Mouse (Mus musculus) T-cell, adult 2 months (primary cell): ENCODE measurements around the gene Dolpp1.
"Not testable (repeated sequence)": the region's sequence is repeated elsewhere in the genome, so short reads cannot be mapped to it uniquely, and the experiment has no call there.

Experiments used
- DNase-seq: peaks from one replicate; pipeline ENCODE4 v3.0.0; 2022; ENCODE audit warnings: low spot score

Gene Dolpp1

GRCm38 (mm10) chr2:30409454-30410176 is 17.6 kb downstream of the Dolpp1 start:
- no peak for DNase-seq

DNA sequence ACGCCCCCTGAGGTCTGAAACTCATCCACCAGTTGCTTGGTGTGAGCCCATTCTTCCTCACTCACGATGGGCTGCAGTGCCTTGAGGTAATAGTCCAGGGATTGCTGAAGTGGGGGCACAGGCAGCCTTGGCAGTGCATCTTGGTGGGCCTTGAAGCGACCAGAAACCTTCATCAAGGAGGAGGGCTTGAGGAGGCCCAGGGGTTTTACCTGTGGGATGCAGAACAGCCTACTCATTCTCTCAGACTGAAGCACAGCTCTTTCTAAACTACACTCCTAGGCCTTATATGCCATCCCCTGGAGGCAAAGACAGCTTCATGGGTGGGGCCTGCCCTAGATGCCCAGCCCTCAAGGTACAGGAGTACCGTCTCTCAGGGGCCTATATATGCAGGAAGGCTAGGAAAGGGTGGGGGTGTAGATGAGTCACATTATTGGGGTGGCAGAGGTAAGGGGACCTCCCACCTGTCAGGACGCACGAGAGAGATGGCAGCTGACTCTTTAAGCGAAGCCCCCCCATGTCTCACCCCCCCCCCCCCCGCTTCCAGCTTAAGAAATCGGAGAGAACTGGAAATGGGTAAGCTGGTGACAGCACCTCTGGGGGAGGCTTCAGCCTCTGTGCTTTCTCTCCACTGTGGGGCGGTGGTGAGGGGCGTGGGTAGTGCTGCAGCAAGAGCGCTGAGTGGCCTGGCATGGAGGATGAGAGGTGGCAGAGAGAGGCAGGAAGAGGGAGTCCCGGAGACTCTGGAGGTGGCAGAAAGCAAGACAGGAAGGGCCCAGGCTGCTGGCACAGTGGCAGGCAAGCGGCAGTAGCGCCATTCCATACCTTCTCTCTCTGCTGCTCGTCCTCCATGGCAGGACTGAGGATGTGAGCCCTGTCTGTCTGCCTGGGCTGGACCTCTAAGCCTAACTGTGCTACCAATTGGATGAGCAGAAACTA is 21.3 kb downstream of the Dolpp1 start:
- no peak for DNase-seq

GRCm38 (mm10) chr2:30414101-30414500 is 22.0 kb downstream of the Dolpp1 start:
- DNase-seq, result no peak

- no peak for DNase-seq
Measured at GRCm38 (mm10) chr2:30414681-30415080, 22.6 kb downstream of the Dolpp1 start.

GRCm38 (mm10) chr2:30415157-30415935 is 23.3 kb downstream of the Dolpp1 start, which contains the start of gene Crat:
Gene Crat, minus strand, starts transcription at chr2:30415813.
- no peak for DNase-seq

DNA sequence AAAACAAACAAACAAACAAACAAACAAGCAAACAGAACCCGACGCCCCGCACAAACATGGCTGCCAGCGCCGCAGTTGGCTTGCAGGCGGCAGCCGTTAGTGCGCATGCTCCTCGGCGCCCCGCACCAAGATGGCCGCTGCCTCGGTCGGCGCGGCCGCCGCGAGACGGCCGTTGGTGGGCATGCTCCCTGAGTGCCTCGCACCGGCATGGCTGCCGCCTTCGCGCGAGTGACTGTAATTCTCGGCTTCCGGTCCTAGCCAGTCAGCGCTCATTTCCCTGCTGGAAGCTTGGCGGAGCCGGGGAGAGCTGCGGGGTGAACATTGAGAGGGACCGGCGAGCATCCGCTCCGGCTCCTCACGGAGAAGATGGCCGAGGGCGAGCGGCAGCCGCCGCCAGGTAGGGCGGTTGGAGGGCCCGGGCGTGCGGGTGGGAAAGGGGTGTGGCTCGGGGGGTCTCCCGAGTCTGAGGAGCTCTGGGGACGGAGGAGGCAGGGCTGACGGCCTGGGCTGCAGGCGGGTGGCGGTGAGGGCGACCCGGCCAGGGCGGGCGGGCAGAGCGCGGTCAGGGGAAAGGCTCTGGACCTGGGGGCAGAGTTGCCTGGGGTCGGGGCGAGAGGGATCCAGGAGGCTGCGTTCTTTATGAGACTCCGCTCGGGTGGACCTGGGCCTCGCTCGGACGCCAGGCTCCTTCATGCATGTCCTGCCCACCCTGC is 24.0 kb downstream of the Dolpp1 start, which contains the start of gene Ptpa:
Gene Ptpa (plus strand): TSS at position 104 of the 713 bp plus-strand sequence.
- DNase-seq, result peak; percentile 94

GRCm38 (mm10) chr2:30416649-30416965 is 24.6 kb downstream of the Dolpp1 start:
- no peak for DNase-seq

- not testable (repeated sequence) for DNase-seq
Measured at GRCm38 (mm10) chr2:30417154-30417553, 25.1 kb downstream of the Dolpp1 start.

DNA sequence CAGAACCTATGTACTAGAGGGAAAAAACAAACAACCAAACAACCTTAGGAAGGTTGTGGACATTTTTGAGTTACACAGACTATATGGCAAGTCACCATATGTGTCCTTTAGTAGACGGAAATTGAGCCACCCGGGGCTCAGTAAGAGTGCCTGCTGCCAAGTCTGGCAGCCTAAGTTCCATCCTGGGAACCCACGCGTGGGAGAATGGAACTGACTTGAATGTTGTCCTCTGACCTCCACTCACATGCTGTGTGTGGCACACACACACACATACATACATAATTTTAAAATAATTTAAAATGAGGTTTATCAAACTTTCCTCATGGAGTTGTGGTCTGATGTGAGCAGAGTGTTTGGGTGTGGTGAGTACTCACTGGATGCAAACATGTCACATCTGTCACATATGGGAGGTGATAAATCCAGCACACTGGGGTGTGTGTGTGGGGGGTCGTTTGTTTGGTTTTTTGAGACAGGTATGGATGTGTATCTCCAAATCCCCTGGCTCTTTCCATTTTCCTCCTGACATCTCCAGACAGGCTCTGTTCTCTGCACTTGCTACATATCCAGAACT is 25.6 kb downstream of the Dolpp1 start:
- DNase-seq, result no peak

GRCm38 (mm10) chr2:30418259-30418658 is 26.2 kb downstream of the Dolpp1 start:
- DNase-seq, result no peak

DNA sequence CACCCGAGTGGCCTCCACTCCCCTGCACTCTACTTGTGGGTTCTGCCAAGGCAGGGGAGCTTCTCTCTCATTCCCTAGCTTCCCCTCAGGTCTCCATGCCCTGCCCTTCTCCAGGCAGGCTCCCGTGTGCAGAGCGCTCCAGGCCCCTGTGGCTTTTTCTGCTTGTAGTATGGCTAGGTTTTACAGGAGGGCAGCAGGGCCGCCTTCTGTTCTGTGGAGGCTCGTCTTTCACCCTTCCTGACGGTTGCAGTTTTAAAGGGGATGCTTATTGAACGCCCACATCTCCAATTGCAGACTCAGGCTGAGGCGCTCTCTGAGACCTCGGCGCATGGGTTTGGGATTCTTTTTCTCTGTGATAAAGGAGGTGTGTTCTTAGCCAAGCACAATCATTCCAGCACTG is 27.1 kb downstream of the Dolpp1 start:
- no peak for DNase-seq

DNA sequence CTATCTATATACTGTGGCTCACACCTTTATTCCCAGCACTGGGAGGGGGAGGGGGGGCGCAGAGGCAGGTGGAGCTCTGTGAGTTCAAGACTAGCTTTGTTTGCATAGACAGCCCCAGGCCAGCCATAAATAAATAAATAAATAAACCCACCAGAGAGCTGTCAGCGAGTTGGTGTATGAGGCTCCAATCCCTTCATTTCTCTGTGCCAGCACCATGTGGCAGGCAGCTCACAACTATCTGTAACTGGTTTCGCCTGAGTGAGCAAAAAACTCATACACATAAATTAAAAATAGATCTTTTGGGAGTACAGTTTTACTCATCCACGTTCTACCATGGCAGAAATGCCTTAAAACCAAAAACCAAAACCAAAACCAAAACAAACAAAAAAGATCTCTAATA is 29.4 kb downstream of the Dolpp1 start:
- DNase-seq, result no peak

DNA sequence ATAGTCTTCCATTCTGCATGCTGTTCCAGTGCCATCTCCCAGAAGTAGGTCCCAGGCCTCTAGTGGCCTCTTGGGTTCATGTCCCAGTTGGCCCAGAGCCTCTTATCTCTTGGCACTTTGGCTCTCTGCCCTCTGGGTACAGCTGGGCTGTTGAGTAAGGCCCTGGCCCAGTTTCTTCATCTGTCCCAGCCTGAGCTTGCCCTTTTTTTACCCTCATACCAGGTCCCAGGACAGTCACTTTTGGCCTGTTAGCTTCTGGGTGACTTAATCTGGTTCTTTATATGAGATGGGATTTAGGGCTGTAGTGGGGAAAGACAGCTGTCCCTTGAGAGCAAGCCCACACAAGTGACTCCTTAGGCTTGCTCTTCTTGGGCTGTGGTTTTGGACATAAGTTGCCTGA is 37.1 kb downstream of the Dolpp1 start:
- DNase-seq, result no peak

DNA sequence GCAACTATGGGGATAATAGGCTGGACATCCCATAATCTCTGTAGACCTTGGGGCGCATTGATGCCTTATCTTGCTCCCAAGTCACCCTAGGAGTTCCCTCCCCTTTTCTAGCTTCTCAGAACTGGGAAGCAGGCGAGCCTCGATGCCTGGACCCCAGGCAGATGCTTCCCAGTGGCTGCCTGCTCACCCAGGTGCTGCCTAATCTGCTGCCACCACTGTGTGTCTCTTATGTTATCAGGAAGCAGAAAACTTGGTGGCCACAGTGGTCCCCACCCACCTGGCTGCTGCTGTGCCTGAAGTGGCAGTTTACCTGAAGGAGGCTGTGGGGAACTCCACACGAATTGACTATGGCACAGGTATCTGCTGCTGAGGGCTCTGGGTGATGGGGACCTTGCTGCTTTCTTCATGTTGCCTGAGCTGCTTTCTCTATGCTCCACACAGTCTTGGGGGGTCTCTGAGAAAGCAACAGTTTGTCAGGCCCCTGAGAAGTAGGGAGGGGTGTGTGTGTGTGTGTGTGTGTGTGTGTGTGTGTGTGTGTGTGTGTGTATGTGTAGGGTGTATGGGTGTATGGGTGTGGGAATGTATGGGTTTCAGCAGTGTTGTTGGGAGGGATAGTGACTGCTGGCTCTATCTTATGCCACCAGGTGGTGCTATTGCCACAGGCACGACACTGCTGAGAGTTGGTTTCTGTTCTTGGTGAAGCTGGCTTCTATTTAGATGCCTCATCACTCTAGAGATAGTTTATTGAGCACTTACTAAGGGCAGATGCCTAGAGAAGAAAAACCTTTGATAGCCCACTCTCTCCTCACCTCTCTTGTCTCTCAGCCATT is 43.5 kb downstream of the Dolpp1 start:
- peak; percentile 74 for DNase-seq

DNA sequence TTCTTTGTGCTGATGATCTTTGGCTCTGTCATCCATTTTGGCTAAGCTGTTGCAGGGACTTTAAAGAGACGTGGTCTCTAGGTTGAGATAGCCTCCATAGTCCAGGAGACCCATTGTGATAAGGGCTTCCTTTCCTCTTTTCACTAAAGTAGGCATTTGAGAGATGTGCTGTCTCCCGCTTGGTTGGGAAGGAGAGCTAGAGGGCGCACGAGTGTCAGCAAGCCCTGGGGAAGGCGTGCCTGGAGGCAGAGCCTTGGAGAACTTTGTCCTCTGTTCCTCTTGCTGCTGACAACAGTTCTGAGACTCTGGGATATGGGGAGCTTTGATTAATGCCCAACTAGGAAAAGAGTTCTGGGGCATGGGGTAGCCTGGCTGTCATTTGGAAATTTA is 44.1 kb downstream of the Dolpp1 start:
- no peak for DNase-seq

GRCm38 (mm10) chr2:30436809-30437208 is 44.8 kb downstream of the Dolpp1 start:
- no peak for DNase-seq

- no peak for DNase-seq
Measured at GRCm38 (mm10) chr2:30437791-30438190, 45.7 kb downstream of the Dolpp1 start.

DNA sequence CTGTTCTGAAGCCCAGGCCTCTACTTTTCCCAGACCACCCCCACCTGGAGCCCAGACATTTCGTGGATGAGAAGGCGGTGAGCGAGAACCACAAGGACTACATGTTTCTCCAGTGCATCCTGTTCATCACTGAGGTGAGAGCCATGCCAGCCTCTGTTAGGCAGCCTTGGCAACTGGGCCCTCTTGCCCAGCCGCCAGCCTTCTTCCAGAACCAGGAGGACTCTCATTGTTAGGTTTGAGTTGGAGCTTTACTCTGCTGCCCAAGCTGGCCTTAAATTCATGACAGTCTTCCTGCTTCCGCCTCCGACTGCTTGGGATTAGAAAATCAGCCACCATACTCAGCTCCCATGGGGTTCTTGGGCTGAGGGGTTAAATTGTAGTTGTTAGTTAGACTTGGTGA is 47.6 kb downstream of the Dolpp1 start:
- no peak for DNase-seq

- no peak for DNase-seq
Measured at GRCm38 (mm10) chr2:30440211-30440700, 48.2 kb downstream of the Dolpp1 start.
